Mouse (Mus musculus) embryonic facial prominence, embryonic 10.5 days (tissue): ENCODE data around the gene H2-Oa. TPM values are rescaled to one million over a fixed set of nuclear protein-coding genes. Genes with fewer than 3 reads are reported as not detected.

Experiments
- DNase-seq: peaks from one replicate; pipeline ENCODE4 v3.0.0-alpha.2; 2017; ENCODE audit warnings: low spot score
- H3K27ac ChIP-seq: fragments of 300-500 bp; sonication (generic); replicated peaks from 2 replicates; pipeline ENCODE4 v1.5.1; 2016; ENCODE audit warnings: mild to moderate bottlenecking
- H3K27me3 ChIP-seq: fragments of 300-500 bp; sonication (generic); replicated peaks from 2 replicates; pipeline ENCODE4 v1.6.1; 2016; ENCODE audit warnings: low read depth, mild to moderate bottlenecking; ENCODE audit not compliant: poor library complexity, severe bottlenecking
- H3K36me3 ChIP-seq: fragments of 300-500 bp; sonication (generic); replicated peaks from 2 replicates; pipeline ENCODE4 v1.6.1; 2016; ENCODE audit warnings: mild to moderate bottlenecking, moderate library complexity
- H3K4me1 ChIP-seq: fragments of 300-500 bp; sonication (generic); 2 replicates; pipeline ENCODE4 v1.6.1; 2016
- H3K4me3 ChIP-seq: fragments of 300-500 bp; sonication (generic); 2 replicates; pipeline ENCODE4 v1.5.1; 2016; ENCODE audit warnings: mild to moderate bottlenecking, moderate library complexity
- H3K9me3 ChIP-seq: fragments of 300-500 bp; sonication (generic); 2 replicates; pipeline ENCODE4 v1.6.1; 2016; ENCODE audit warnings: mild to moderate bottlenecking
- WGBS: fragments of 180-500 bp; shearing (Covaris S2); methylation state at CpG from one replicate; pipeline ENCODE4 v1.1.7; 2016; 5-methylcytosine and 5-hydroxymethylcytosine counted together
- polyA plus RNA-seq: library from polyadenylated mRNA; unstranded; fragments of >200 nt; fragmentation: Nextera tagmentation; extraction: Ambion mirVana; gene quantifications from 2 replicates; pipeline ENCODE4 v1.2.1, GENCODE M21; 2016

The H2-Oa gene
- polyA plus RNA-seq, 1 experiment from 2014 or later: 0.31 TPM

- Histone ChIP-seq H3K36me3 (peaks cover 17% of the 10 kb centered on the region), H3K4me1 (peaks cover 3% of the 10 kb centered on the region; the same call in 1 of the 2 replicates), H3K27me3 (peaks cover 8% of the 10 kb centered on the region; the same call in 1 of the 2 replicates), H3K9me3 (no peaks in the 10 kb centered on the region), H3K4me3 (no peak overlapping the region), H3K27ac (no peak overlapping the region)
- DNase-seq: no peak
- 88% methylated on average over 9 of the region's 9 CpGs for WGBS
These were observed 12.7 kb downstream of the H2-Oa start for GRCm38 (mm10) chr17:34104804-34105203.

DNA sequence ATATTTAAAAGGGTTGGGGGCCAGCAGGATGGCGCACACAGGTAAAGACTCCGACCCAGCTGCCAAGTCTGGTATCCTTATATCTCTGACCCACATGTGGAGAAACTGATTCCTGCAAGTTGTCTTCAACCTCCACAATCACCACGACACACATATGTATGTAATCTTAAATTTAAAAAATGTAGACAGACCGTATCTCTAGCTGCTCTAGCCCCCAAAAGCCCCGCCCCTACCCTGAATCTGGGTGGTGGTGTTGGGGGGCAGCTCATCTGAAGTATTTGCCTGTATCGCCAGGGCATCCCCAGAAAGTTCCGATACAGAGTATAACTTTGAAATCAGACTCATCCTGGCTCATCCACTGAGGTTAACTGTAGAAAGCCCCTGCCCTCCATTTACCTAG, 14.4 kb downstream of the H2-Oa start:
- H3K4me1 ChIP-seq: peaks cover 11% of the 10 kb centered on the region; the same call in 1 of the 2 replicates
- WGBS: 87% methylated on average over 7 of the region's 7 CpGs
- H3K36me3 ChIP-seq: peaks cover 35% of the 10 kb centered on the region
- H3K4me3 ChIP-seq: no peak overlapping the region
- no peaks in the 10 kb centered on the region for H3K27me3 ChIP-seq
- no peaks in the 10 kb centered on the region for H3K9me3 ChIP-seq
- no peak overlapping the region for H3K27ac ChIP-seq
- no peak for DNase-seq

GRCm38 (mm10) chr17:34107109-34107867, 15.1 kb downstream of the H2-Oa start:
- DNase-seq: no peak
- Histone ChIP-seq H3K36me3 (peaks cover 42% of the 10 kb centered on the region), H3K27me3 (no peaks in the 10 kb centered on the region), H3K4me1 (0 out of 2 replicates have a peak, but pooled peaks cover 8% of the 10 kb centered on the region), H3K4me3 (no peak overlapping the region), H3K9me3 (no peaks in the 10 kb centered on the region), H3K27ac (no peak overlapping the region)
- 83% methylated on average over 7 of the region's 7 CpGs for WGBS

DNA sequence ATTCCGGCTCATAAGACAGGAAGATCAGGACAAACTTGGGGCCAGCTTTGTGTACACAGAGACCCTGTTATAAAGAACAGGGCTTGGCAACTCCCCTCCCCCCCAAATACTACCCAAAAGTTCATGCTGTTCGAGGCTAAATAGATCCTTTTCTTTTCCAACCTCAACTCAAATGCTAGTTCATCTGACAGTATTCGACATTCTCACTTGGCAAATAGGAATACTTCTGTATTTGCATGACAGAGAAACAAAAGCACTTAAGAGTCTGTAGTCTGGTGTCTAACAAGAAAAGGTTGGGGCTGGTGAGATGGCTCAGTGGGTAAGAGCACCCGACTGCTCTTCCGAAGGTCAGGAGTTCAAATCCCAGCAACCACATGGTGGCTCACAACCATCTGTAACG, 16.3 kb downstream of the H2-Oa start:
- no peaks in the 10 kb centered on the region for H3K27me3 ChIP-seq
- H3K9me3 ChIP-seq: no peaks in the 10 kb centered on the region
- 0 out of 2 replicates have a peak, but pooled peaks cover 8% of the 10 kb centered on the region for H3K4me1 ChIP-seq
- DNase-seq: no peak
- H3K27ac ChIP-seq: no peak overlapping the region
- H3K4me3 ChIP-seq: no peak overlapping the region
- 80% methylated on average over 6 of the region's 6 CpGs for WGBS
- H3K36me3 ChIP-seq: peaks cover 54% of the 10 kb centered on the region

- WGBS: 83% methylated on average over 14 of the region's 14 CpGs
- peaks cover 61% of the 10 kb centered on the region for H3K36me3 ChIP-seq
- no peaks in the 10 kb centered on the region for H3K27me3 ChIP-seq
- 0 out of 2 replicates have a peak, but pooled peaks cover 8% of the 10 kb centered on the region for H3K4me1 ChIP-seq
- H3K27ac ChIP-seq: no peak overlapping the region
- DNase-seq: no peak
- no peak overlapping the region for H3K4me3 ChIP-seq
- no peaks in the 10 kb centered on the region for H3K9me3 ChIP-seq
These were observed 17.1 kb downstream of the H2-Oa start for GRCm38 (mm10) chr17:34109038-34109805.

- WGBS: 66% methylated on average over 3 of the region's 3 CpGs
- Histone ChIP-seq H3K36me3 (peaks cover 67% of the 10 kb centered on the region), H3K27ac (no peak overlapping the region)
These were observed 17.7 kb downstream of the H2-Oa start for GRCm38 (mm10) chr17:34109806-34110195.

DNA sequence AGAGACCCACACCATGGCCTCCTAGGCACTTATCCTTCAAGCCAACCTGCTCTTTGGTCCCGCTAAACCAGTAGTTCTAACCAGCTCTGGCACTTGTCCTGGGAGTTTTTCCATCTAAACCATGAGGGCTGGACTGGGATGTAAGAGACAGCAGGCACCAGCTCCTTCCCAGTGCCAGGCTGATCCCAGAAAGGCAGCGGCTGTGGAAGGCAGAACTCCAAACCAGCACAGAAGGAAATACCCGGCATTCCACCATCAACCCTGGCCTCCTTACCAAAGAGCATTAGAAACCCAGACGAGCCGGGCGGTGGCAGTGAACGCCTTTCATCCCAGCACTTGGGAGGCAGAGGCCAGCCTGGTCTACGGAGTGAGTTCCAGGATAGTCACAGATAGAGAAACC, 18.2 kb downstream of the H2-Oa start:
- no peaks in the 10 kb centered on the region for H3K27me3 ChIP-seq
- H3K27ac ChIP-seq: no peak overlapping the region
- no peak for DNase-seq
- H3K36me3 ChIP-seq: peaks cover 72% of the 10 kb centered on the region
- H3K4me3 ChIP-seq: no peak overlapping the region
- no peaks in the 10 kb centered on the region for H3K9me3 ChIP-seq
- 67% methylated on average over 8 of the region's 8 CpGs for WGBS
- H3K4me1 ChIP-seq: peaks cover 14% of the 10 kb centered on the region

More at GRCm38 (mm10) chr17:34109806-34110195, 17.7 kb downstream of the H2-Oa start:
- no peaks in the 10 kb centered on the region for H3K27me3 ChIP-seq
- DNase-seq: no peak
- H3K4me3 ChIP-seq: no peak overlapping the region
- H3K4me1 ChIP-seq: peaks cover 11% of the 10 kb centered on the region; the same call in 1 of the 2 replicates
- H3K9me3 ChIP-seq: no peaks in the 10 kb centered on the region

- peaks cover 100% of the 10 kb centered on the region for H3K36me3 ChIP-seq
- H3K9me3 ChIP-seq: no peaks in the 10 kb centered on the region
- H3K4me1 ChIP-seq: peaks cover 29% of the 10 kb centered on the region
- H3K27ac ChIP-seq: no peak overlapping the region
- DNase-seq: no peak
- H3K27me3 ChIP-seq: no peaks in the 10 kb centered on the region
- 92% methylated on average over 7 of the region's 7 CpGs for WGBS
- no peak overlapping the region for H3K4me3 ChIP-seq
These were observed 22.0 kb downstream of the H2-Oa start for GRCm38 (mm10) chr17:34114114-34114513.

DNA sequence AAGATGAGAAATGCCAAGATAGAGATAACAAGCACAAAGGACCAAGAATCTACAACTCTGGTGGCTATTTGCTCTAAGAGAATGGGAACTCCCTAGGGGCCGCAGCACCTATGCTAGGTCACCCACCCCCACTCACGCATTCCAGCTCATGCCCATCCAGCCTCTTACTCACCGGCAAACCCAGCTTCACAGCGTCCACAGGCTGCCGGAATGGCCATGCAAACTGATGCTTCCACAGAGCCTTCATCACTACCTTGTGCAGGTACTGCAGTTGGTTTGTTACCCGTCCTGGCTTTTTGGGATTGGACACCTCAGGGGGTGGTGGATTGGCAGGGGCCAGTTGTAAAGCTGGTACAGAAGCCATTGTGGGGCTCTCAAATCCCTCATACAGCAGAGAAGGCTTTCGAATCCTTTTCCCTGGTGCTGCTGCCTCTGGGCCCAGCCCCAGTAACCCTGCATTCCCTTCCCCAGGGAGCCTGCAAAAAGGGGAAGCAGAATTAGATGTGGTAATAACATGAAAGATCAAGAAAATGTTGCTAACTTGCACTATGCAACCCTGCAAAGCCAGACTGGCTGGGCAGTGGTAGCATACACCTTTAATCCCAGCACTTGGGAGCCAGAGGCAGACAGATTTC, 24.7 kb downstream of the H2-Oa start:
- Histone ChIP-seq H3K36me3 (peaks cover 76% of the 10 kb centered on the region), H3K4me3 (peak overlapping the region; percentile 99), H3K4me1 (peaks cover 20% of the 10 kb centered on the region), H3K27me3 (no peaks in the 10 kb centered on the region), H3K27ac (no peak overlapping the region), H3K9me3 (no peaks in the 10 kb centered on the region)
- no peak for DNase-seq
- 47% methylated on average over 7 of the region's 7 CpGs for WGBS

GRCm38 (mm10) chr17:34117421-34118112, 25.4 kb downstream of the H2-Oa start:
- H3K27ac ChIP-seq: peak overlapping the region; percentile 100
- peak overlapping the region; percentile 99 for H3K4me3 ChIP-seq
- no peaks in the 10 kb centered on the region for H3K9me3 ChIP-seq
- H3K27me3 ChIP-seq: no peaks in the 10 kb centered on the region
- DNase-seq: no peak
- WGBS: 2% methylated on average over 5 of the region's 5 CpGs
- H3K36me3 ChIP-seq: peaks cover 69% of the 10 kb centered on the region
- peaks cover 20% of the 10 kb centered on the region for H3K4me1 ChIP-seq

DNA sequence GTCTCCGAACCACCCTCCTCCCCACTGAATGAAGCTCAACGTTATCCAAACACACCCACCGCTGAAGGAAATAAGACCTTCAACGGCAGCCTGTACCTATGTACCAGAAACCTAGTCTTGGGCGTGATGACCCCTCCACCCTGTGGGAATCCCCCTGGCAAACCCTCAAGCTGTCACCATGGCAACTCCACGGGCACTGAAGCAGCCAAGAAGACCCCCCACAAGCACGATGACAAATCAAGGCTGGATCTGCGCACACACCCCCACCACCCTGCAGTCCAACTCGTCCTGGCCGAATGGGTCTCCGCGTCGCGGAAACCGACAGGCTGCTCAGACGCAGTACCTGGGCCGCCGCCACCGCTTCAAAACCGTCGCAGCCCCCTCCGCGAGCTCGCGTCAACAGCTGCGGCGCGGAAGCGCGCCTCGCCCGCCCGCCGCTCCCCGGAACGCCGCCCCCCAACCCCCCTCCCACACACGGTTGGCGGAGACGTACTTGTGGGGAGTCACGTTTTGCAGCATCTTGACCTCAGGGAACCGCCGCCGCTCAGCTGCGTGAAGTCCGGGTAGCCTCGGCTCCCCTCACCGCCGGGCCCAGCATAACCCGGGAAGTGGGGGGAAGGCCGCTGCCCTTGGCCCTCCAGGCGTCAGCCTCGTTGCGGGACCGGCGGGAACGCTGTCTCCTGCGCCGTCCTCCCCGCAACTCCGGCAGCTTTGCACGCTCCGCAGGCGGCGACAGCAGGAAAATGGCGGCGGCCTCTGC, 26.2 kb downstream of the H2-Oa start:
- under 1% methylated on average over 67 of the region's 67 CpGs for WGBS
- peak overlapping the region; percentile 99 for H3K4me3 ChIP-seq
- H3K4me1 ChIP-seq: peaks cover 23% of the 10 kb centered on the region
- H3K27me3 ChIP-seq: no peaks in the 10 kb centered on the region
- H3K36me3 ChIP-seq: peaks cover 61% of the 10 kb centered on the region
- peak overlapping the region; percentile 100 for H3K27ac ChIP-seq
- no peaks in the 10 kb centered on the region for H3K9me3 ChIP-seq
- peak; percentile 52 for DNase-seq
